In genomic region chr1:182585162-182585840, GRCm38 (mm10) we compare ENCODE assay signal across 8 mouse cellular contexts. TPM values are rescaled to one million over a fixed set of nuclear protein-coding genes. Genes with fewer than 3 reads are reported as not detected.
DNase-seq lines count a peak whose midpoint lies in the region; ATAC-seq lines count a peak whose summit lies in the region.

No protein-coding gene starts in this region.

- DNase-seq in kidney, adult 8-10 months: no peak
- DNase-seq in thymus, postnatal 10 days (ENCODE audit: low spot score in 2 of 2): peak; percentile 24 to 35
- DNase-seq in frontal cortex, adult 2 months (ENCODE audit: extremely low spot score in 1 of 2, low spot score in 1 of 2): no peak
- no peak for DNase-seq in layer of hippocampus, postnatal 14 days (ENCODE audit: low spot score in 2 of 2)
- no peak for DNase-seq in c-Kit-positive CD71-positive TER-119-positive erythroid progenitor cells, embryonic 14.5 days (ENCODE audit: low spot score)

- WGBS in kidney, embryonic 15.5 days: 17% methylated on average over 16 of the region's 16 CpGs
- WGBS in lung, embryonic 15.5 days: 11% methylated on average over 16 of the region's 16 CpGs

- peak overlapping the region; percentile 30 for H3K4me3 ChIP-seq in kidney, embryonic 15.5 days (replicated peaks)
- H3K4me3 ChIP-seq in lung, embryonic 15.5 days: peak overlapping the region; percentile 32

- peaks cover 5% of the 10 kb centered on the region; the same call in 1 of the 2 replicates for H3K27me3 ChIP-seq in kidney, embryonic 15.5 days
- H3K27me3 ChIP-seq in lung, embryonic 15.5 days: no peaks in the 10 kb centered on the region

- peaks cover 7% of the 10 kb centered on the region for H3K4me1 ChIP-seq in kidney, embryonic 15.5 days
- peaks cover 10% of the 10 kb centered on the region for H3K4me1 ChIP-seq in lung, embryonic 15.5 days

- peak; percentile 29 for ATAC-seq in kidney, embryonic 15.5 days (replicated peaks; ENCODE audit: low FRiP score)
- peak; percentile 37; the same call in 1 of the 2 replicates for ATAC-seq in granulocyte monocyte progenitor cell, adult 5-6 weeks (replicated peaks; ENCODE audit: poor library complexity, severe bottlenecking)
- peak; percentile 57; the same call in 1 of the 2 replicates for ATAC-seq in lung, embryonic 15.5 days (ENCODE audit: borderline replicate concordance, extremely low read depth, low FRiP score, low TSS enrichment)

- H3K27ac ChIP-seq in kidney, embryonic 15.5 days: no peak overlapping the region
- no peak overlapping the region for H3K27ac ChIP-seq in lung, embryonic 15.5 days

- no peaks in the 10 kb centered on the region for H3K9me3 ChIP-seq in kidney, embryonic 15.5 days (replicated peaks)
- H3K9me3 ChIP-seq in lung, embryonic 15.5 days: no peaks in the 10 kb centered on the region

- H3K9ac ChIP-seq in kidney, embryonic 15.5 days: no peak overlapping the region
- H3K9ac ChIP-seq in lung, embryonic 15.5 days: no peak overlapping the region

- H3K36me3 ChIP-seq in kidney, embryonic 15.5 days: no peaks in the 10 kb centered on the region
- no peaks in the 10 kb centered on the region for H3K36me3 ChIP-seq in lung, embryonic 15.5 days

- peak overlapping the region; percentile 59 for H3K4me2 ChIP-seq in kidney, embryonic 15.5 days
- peak overlapping the region; percentile 59 for H3K4me2 ChIP-seq in lung, embryonic 15.5 days

RNA-seq across cellular contexts. Expression of gene Capn8, which starts 20.5 kb away (rescaled TPM):
- 0.19 TPM in 1 of 2 replicates, not detected in the other for polyA plus RNA-seq in kidney, embryonic 15.5 days (2015; fragmentation: Nextera tagmentation; extraction: Ambion mirVana)
- total RNA-seq in granulocyte monocyte progenitor cell, adult 5-6 weeks (2014; fragmentation: Nextera tagmentation): not detected in 2 replicates
- not detected in 2 replicates for total RNA-seq in granulocyte monocyte progenitor cell, adult 5-6 weeks (2017)
- 0.09 TPM in 1 of 2 replicates, not detected in the other for polyA plus RNA-seq in lung, embryonic 15.5 days (2015; fragmentation: Nextera tagmentation; extraction: Ambion mirVana)
- polyA plus RNA-seq in frontal cortex, adult 2 months (2012; rRNA removed): 0.06 TPM in 1 of 2 replicates, not detected in the other
- total RNA-seq in layer of hippocampus, postnatal 14 days (2021): not detected

Comparison
In these comparisons a context has a peak if more than half of its experiments do, and no peak if none do; other contexts are left out.
1. DNase-seq: peak in thymus, postnatal 10 days (2 of 2); none in kidney, adult 8-10 months (0 of 2), frontal cortex, adult 2 months (0 of 2), layer of hippocampus, postnatal 14 days (0 of 2) and c-Kit-positive CD71-positive TER-119-positive erythroid progenitor cells, embryonic 14.5 days (single experiment).
2. Peak in every context shown above with its lines, with median percentiles within 50 percentile points of each other: ATAC-seq.